Mouse (Mus musculus): ENCODE measurements around the gene Crygn.
"Not testable (repeated sequence)": the region's sequence is repeated elsewhere in the genome, so short reads cannot be mapped to it uniquely, and the experiment has no call there.

Crygn gene

GRCm38 (mm10) chr5:24757816-24758215 lies at the start of gene Crygn:
Gene Crygn, minus strand, starts transcription at chr5:24758008.
- DNase-seq (ENCODE audit: low read depth, low spot score), result no peak

DNA sequence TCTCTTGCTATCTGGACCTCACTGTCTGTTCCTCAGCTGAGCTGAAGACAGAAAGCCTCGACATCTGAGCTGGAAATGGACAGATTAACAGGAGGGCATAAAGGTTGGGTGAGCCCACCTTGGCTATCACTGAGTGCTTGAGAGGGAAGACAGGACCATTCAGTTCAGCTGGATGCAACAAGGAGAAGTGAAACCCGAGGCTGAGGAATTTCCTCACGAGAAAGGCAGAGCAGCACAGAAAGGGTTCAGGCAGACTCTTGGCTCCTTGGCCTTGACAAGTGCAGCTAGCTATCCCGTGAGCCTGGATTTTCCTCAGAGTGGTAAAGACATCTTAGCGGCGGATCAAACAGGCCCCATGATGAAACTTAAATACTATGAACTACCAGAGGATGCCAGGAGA lies 47.4 kb upstream of the Crygn start:
- no peak for DNase-seq (ENCODE audit: low read depth, low spot score)

DNA sequence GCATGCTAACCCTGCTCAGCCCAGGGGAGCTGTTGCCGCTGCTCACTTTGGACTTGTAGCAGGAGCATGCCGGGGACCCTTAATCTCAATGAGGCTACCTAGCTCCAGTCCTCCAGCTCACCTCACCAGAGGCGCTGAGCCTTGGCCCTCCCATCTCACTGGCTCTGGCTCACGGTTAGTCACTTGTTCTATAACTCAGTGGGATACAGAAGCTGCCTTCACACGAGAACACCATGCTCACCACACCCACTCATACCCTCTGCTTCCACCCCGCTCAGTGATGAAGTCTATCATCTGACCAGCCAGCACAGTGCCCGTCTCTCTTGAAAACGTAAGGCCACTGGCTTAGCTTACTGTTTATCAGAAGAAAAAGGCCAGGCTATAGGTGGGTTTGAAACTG lies 46.9 kb upstream of the Crygn start:
- DNase-seq (ENCODE audit: low read depth, low spot score), result no peak

DNA sequence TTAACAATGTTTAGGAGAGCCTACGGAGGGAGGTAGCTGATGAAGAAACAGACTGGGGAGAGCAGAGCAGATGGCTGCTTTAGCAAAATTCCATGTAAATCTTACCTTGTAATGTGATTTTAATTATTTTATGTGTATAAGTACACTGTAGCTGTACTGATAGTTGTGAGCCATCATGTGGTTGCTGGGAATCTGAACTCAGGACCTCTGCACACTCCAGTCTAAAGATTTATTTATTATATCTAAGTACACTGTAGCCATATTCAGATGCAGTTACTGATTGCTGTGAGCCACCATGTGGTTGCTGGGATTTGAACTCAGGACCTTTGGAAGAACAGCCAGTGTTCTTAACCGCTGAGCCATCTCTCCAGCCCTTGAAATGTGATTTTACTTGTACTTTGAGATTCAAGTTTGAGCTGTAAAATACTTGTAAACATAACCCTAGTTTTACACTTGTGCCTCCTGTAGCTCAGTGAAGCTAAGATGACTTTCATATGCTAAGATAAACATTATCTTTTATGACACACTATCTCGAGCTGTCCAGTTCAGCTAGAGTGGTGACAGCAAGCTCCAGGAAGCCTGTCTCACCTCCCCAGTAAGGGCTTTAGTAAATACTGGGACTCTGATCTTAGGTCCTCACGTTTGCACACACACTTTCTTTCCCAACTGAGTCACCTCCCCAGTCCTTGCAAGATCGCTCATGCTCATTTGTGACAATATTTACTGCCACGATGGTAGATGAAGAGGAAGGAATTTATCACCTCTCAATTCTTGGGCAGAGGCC lies 44.2 kb upstream of the Crygn start:
- DNase-seq (ENCODE audit: low read depth, low spot score), result no peak

DNA sequence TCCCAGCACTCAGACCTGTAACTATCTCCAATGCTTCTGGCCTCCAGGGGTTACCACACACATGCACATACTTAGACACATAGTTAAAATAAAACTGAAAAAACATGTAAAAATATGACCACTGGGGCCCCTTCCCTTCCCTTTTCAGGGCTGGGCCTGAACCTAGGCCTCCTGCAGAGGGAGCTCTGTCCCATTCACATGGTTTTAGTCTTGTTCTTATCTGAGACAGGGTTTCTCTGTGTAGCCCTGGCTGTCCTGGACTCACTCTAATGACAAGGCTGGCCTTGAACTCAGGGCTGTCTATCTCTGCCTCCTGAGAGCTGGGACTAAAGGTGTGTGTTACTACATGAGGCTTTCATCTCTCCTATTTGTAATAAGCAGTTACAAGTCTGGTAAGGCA lies 42.6 kb upstream of the Crygn start:
- DNase-seq (ENCODE audit: low read depth, low spot score), result no peak

DNA sequence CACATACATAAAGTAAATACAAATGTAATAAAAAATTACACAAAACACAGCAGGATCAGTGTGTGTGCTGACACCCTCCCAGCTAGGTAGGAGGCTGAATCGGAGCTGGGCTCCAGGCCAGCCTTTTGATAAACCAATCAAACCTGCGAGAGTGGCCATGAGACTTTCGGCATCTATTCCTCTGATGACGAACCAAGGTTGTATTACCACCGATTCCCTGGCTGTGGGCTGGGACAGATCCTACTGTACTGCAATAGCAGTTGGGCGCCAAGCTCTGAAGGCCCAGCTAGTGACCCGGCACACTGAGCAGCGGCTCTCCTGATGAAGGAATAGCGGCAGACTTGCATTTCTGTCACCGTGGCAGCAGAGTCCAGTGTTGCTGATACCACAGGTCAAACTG lies 40.8 kb upstream of the Crygn start:
- DNase-seq (ENCODE audit: low read depth, low spot score), result no peak

- no peak for DNase-seq (ENCODE audit: low read depth, low spot score)
Observed at GRCm38 (mm10) chr5:24797858-24798257, 40.0 kb upstream of the Crygn start.

GRCm38 (mm10) chr5:24792961-24793360 lies 35.2 kb upstream of the Crygn start:
- DNase-seq (ENCODE audit: low read depth, low spot score), result no peak

- no peak for DNase-seq (ENCODE audit: low read depth, low spot score)
Observed at GRCm38 (mm10) chr5:24782957-24783356, 25.1 kb upstream of the Crygn start.

DNA sequence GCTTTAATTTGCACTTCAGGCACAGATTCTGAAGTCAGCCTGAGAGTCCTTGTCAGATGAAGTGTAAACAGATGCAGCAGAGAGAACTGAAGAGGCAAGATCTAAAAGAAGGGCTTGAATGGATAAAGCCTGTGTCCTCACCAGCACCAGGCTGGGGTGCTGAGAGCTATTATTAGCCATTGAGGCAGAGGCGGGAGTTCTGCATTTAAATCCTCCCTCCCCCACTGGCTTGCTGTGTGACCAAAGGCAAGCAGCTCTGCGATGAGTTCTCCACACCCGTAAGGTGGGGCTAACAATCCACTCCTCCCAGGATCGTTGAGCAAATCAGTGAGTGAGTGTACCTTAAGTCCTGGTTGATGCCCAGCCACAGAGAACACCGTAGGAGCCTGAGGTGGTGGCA lies 23.2 kb upstream of the Crygn start:
- no peak for DNase-seq (ENCODE audit: low read depth, low spot score)

- no peak for DNase-seq (ENCODE audit: low read depth, low spot score)
Observed at GRCm38 (mm10) chr5:24779881-24780512, 22.2 kb upstream of the Crygn start.

- DNase-seq (ENCODE audit: low read depth, low spot score), result no peak
Observed at GRCm38 (mm10) chr5:24779321-24779720, 21.5 kb upstream of the Crygn start.

DNA sequence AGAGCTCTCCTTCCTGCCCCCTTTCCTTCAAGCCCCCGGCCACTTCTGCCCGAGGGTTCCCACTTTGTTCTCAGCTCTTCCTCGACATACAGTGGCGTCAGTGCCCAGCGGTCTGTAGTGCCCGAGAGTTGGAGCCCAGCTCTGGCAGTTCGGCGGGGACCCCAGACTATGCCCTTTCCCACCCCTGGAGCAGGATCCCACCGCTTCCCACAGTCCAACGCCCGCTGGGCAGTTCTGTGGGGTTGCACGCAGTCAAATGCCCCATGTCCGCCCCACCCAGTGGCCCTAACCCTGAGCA lies 21.0 kb upstream of the Crygn start:
- DNase-seq (ENCODE audit: low read depth, low spot score), result no peak

DNA sequence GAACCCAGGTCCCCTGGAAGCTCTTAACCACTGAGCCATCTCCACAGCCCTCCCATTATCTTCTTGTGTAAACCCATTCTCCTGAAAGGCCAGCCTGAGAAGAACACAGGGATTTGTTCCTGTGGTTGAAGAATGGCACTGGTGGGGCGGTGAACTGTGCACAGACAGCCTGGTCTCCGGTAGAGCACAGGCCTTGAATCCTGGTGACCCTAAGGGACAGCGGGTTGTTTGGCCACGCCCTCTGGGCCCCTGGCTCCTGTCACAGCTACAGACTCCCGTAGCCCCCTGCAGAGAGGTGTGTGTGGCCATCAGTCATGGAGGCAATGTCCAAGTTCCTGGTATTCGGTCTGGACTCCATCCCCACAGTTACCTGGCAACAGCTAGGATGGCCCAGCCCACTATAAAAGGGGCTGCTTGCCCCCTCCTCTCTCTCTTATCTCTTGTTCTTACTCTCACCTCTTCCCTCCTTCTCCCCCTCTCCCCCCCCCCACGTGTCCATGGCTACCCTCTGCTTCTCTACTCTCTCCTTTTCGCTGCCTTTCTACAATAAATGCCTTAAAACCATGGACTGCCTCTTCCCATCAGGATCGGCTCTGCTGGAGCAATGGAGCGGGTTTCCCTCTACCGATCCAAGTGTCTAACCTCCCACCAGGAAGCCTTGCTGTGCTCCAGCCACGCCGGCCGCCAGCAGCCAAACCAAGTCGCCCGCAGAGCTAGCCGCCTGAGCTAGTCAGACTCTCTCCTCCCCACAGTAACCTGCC lies 20.5 kb upstream of the Crygn start:
- DNase-seq (ENCODE audit: low read depth, low spot score), result no peak

DNA sequence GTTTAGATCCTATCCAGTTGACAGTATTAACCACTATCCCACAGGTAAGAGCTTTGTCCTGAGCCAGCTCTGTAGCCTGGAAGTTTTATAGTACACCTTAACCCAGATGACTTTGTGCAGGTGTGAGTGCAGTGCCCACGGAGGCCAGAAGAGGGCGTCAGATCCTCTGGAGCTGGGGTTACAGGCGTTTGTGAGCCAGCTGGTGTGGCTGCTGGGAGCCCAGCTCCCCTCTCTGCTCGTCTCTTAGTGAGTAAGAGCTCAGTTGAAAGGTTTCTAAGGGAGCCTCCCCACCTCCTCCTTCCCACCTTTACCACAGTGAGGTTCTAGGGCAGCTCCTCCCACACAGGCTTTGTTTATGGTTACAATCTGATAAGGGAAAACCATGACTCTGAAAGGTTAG lies 18.9 kb upstream of the Crygn start:
- DNase-seq (ENCODE audit: low read depth, low spot score), result no peak

DNA sequence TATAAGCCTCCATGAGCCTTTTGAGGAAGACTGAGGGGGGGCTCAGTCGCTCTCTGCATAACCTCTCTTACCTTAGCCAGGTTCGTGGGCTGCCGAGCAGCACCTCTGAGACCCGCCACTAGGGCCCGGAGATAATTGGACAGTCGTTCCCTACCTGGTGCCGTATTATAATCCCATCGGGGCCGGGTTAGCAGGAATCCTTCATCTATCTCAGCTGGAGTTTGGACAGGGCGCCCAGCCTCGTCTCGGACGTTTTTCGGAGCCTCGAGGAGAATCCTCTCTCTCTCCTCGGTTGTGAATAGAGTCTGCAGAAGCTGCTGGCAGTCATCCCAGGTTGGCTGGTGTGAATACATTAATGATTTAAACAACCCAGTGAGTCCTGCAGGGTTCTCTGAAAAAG lies 16.7 kb upstream of the Crygn start:
- not testable (repeated sequence) for DNase-seq (ENCODE audit: low read depth, low spot score)

DNA sequence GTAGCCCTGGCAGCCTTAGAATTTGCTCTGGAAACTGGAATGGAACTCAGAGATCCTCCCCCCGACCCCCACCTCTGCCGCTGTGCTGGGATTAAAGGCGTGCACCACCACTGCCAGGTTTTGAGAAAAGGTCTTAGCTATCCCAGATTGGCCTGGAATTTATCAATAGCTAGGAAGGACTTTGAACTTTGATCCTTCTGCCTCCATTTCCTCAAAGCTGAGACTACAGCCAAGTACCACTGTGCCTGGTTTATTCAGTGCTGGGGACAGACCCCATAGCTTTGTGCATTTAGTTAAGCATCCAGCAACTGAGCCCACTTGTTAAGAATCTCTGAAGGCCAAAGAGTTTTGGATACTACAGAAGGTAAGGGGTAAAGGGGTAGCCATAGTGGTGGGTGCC lies 877 bp downstream of the Crygn start:
- no peak for DNase-seq (ENCODE audit: low read depth, low spot score)

DNA sequence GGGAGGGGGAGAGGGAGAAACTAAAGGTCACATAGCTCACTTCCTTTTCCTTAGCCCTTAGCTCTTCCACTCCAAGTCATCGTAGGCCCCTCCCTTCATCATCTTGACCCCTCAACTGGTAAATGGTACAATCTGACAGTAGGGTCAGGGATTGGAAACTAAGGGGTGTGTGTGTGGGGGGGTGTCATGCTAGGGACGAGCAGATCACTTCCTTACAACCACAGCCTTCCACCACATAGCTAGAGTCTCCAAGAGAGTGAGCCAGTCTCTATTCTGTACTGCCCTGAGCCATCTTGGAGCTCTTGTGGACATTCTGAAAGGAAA lies 5.7 kb downstream of the Crygn start:
- no peak for DNase-seq (ENCODE audit: low read depth, low spot score)

GRCm38 (mm10) chr5:24751305-24752174 lies 6.3 kb downstream of the Crygn start:
- peak; percentile 80 for DNase-seq (ENCODE audit: low read depth, low spot score)

- DNase-seq (ENCODE audit: low read depth, low spot score), result peak; percentile 82
Observed at GRCm38 (mm10) chr5:24750321-24751304, 7.2 kb downstream of the Crygn start.

DNA sequence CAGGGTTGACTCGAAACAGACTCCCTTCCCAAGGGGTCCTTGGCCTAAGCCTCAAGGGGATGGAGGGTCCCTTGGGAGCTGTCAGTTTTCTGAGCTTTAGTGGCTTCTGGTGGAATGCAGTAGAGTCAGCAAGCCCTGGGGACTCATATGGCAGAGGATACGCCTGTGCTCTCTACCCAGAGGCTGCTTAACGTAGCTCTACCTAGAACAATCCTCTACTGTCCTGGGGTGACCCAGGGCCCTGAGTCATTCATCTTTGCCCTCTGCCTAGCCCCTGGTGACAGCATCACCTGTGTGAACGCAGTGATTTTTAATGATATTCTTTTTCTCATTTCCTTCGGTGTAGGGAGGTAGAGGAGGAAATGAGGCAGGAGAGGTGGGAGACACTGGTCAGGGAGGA lies 8.1 kb downstream of the Crygn start:
- DNase-seq (ENCODE audit: low read depth, low spot score), result no peak
